Mouse (Mus musculus) neural tube, embryonic 14.5 days (tissue): ENCODE results near the gene Babam2. TPM values are rescaled to one million over a fixed set of nuclear protein-coding genes. Genes with fewer than 3 reads are reported as not detected.

ENCODE experiments used
- ATAC-seq: fragments of 200-750 bp; cut with Nextera tagmentation; 2 replicates; pipeline ENCODE4 v1.8.0; 2017; ENCODE audit warnings: low read depth, mild to moderate bottlenecking, moderate TSS enrichment, moderate library complexity
- H3K27ac ChIP-seq: fragments of 300-500 bp; sonication (generic); 2 replicates; pipeline ENCODE4 v1.5.1; 2014; ENCODE audit warnings: low read depth, mild to moderate bottlenecking, control low read depth, low read length, moderate library complexity, mixed read lengths
- H3K27me3 ChIP-seq: fragments of 300-500 bp; sonication (generic); 2 replicates; pipeline ENCODE4 v1.6.1; 2014; ENCODE audit warnings: low read length; ENCODE audit not compliant: control insufficient read depth, insufficient read depth
- H3K36me3 ChIP-seq: fragments of 300-500 bp; sonication (generic); 2 replicates; pipeline ENCODE4 v1.6.1; 2014; ENCODE audit warnings: low read length, mixed read lengths; ENCODE audit not compliant: control insufficient read depth, insufficient read depth
- H3K4me1 ChIP-seq: fragments of 300-500 bp; sonication (generic); 2 replicates; pipeline ENCODE4 v1.6.1; 2014; ENCODE audit warnings: low read length; ENCODE audit not compliant: control insufficient read depth, insufficient read depth
- H3K4me2 ChIP-seq: fragments of 300-500 bp; sonication (generic); 2 replicates; pipeline ENCODE4 v1.6.1; 2014; ENCODE audit warnings: mild to moderate bottlenecking, low read depth, low read length, control low read depth
- H3K4me3 ChIP-seq: fragments of 300-500 bp; sonication (generic); 2 replicates; pipeline ENCODE4 v1.5.1; 2014; ENCODE audit warnings: low read depth, low read length, control low read depth, mixed read lengths
- H3K9ac ChIP-seq: fragments of 300-500 bp; sonication (generic); replicated peaks from 2 replicates; pipeline ENCODE4 v1.6.1; 2014; ENCODE audit warnings: low read depth, mild to moderate bottlenecking, control low read depth, low read length, mixed read lengths
- H3K9me3 ChIP-seq: fragments of 300-500 bp; sonication (generic); 2 replicates; pipeline ENCODE4 v1.6.1; 2016; ENCODE audit warnings: low read length; ENCODE audit not compliant: control insufficient read depth
- WGBS: fragments of 180-500 bp; shearing (Covaris S2); extraction: QIAGEN DNeasy Blood & Tissue Kit; methylation state at CpG from one replicate; pipeline ENCODE4 v1.1.7; 2014; 5-methylcytosine and 5-hydroxymethylcytosine counted together
- polyA plus RNA-seq: library from polyadenylated mRNA; unstranded; fragments of >200 nt; fragmentation: Nextera tagmentation; extraction: Ambion mirVana; gene quantifications from 2 replicates; pipeline ENCODE4 v1.2.1, GENCODE M21; 2014

Gene Babam2
- polyA plus RNA-seq, 1 experiment from 2014 or later: 43.5 TPM

- H3K9me3 ChIP-seq: no peaks in the 10 kb centered on the region
- no peaks in the 10 kb centered on the region for H3K4me1 ChIP-seq
- no peak overlapping the region for H3K27ac ChIP-seq
- no peak overlapping the region for H3K4me3 ChIP-seq
- no peak overlapping the region for H3K9ac ChIP-seq
- WGBS: 87% methylated on average over 4 of the region's 4 CpGs
- no peak overlapping the region for H3K4me2 ChIP-seq
- H3K27me3 ChIP-seq: no peaks in the 10 kb centered on the region
- H3K36me3 ChIP-seq: no peaks in the 10 kb centered on the region
- ATAC-seq: no peak
Measured at GRCm38 (mm10) chr5:31680183-31680582, 17.3 kb upstream of the Babam2 start.

- Histone ChIP-seq H3K27me3 (no peaks in the 10 kb centered on the region), H3K4me3 (no peak overlapping the region), H3K4me1 (no peaks in the 10 kb centered on the region), H3K9ac (no peak overlapping the region), H3K4me2 (no peak overlapping the region), H3K36me3 (no peaks in the 10 kb centered on the region), H3K27ac (no peak overlapping the region), H3K9me3 (no peaks in the 10 kb centered on the region)
- 88% methylated on average over 1 of the region's 1 CpGs for WGBS
- ATAC-seq: no peak
Measured at GRCm38 (mm10) chr5:31682305-31682704, 15.2 kb upstream of the Babam2 start.

GRCm38 (mm10) chr5:31686040-31686439, 11.4 kb upstream of the Babam2 start:
- Histone ChIP-seq H3K36me3 (no peaks in the 10 kb centered on the region), H3K27ac (no peak overlapping the region), H3K4me1 (no peaks in the 10 kb centered on the region), H3K4me3 (no peak overlapping the region), H3K27me3 (no peaks in the 10 kb centered on the region), H3K4me2 (no peak overlapping the region), H3K9ac (no peak overlapping the region), H3K9me3 (no peaks in the 10 kb centered on the region)
- 75% methylated on average over 2 of the region's 2 CpGs for WGBS
- no peak for ATAC-seq

GRCm38 (mm10) chr5:31687972-31688371, 9.5 kb upstream of the Babam2 start:
- H3K27ac ChIP-seq: no peak overlapping the region
- no peak overlapping the region for H3K4me2 ChIP-seq
- H3K9ac ChIP-seq: no peak overlapping the region
- no peak overlapping the region for H3K4me3 ChIP-seq
- no peak for ATAC-seq
- no peaks in the 10 kb centered on the region for H3K27me3 ChIP-seq
- H3K9me3 ChIP-seq: no peaks in the 10 kb centered on the region
- no peaks in the 10 kb centered on the region for H3K36me3 ChIP-seq
- H3K4me1 ChIP-seq: no peaks in the 10 kb centered on the region
- 91% methylated on average over 3 of the region's 3 CpGs for WGBS

- H3K27ac ChIP-seq: no peak overlapping the region
- no peaks in the 10 kb centered on the region for H3K9me3 ChIP-seq
- H3K4me1 ChIP-seq: peaks cover 5% of the 10 kb centered on the region; the same call in 1 of the 2 replicates
- no peak overlapping the region for H3K9ac ChIP-seq
- no peaks in the 10 kb centered on the region for H3K36me3 ChIP-seq
- no peak overlapping the region for H3K4me3 ChIP-seq
- no peak overlapping the region for H3K4me2 ChIP-seq
- ATAC-seq: no peak
- H3K27me3 ChIP-seq: no peaks in the 10 kb centered on the region
Measured at GRCm38 (mm10) chr5:31693191-31693590, 4.3 kb upstream of the Babam2 start.

GRCm38 (mm10) chr5:31696971-31697643, 377 bp upstream of the Babam2 start, which contains the start of gene Rbks:
Gene Rbks (minus strand): TSS chr5:31697627.
- peak within 1 kb of the TSS; percentile 84 for H3K9ac ChIP-seq
- H3K4me1 ChIP-seq: peaks cover 5% of the 10 kb centered on the region; the same call in 1 of the 2 replicates
- no peaks in the 10 kb centered on the region for H3K36me3 ChIP-seq
- no peaks in the 10 kb centered on the region for H3K27me3 ChIP-seq
- ATAC-seq: no peak; the same call in 1 of the 2 replicates
- peak within 1 kb of the TSS; percentile 96 for H3K27ac ChIP-seq
- H3K4me2 ChIP-seq: peak within 1 kb of the TSS; percentile 90
- H3K9me3 ChIP-seq: no peaks in the 10 kb centered on the region
- WGBS: 9% methylated on average over 18 of the region's 18 CpGs
- peak within 1 kb of the TSS; percentile 80 for H3K4me3 ChIP-seq

GRCm38 (mm10) chr5:31698297-31698726, 828 bp downstream of the Babam2 start:
- peaks cover 5% of the 10 kb centered on the region; the same call in 1 of the 2 replicates for H3K4me1 ChIP-seq
- H3K36me3 ChIP-seq: no peaks in the 10 kb centered on the region
- H3K27me3 ChIP-seq: no peaks in the 10 kb centered on the region
- no peaks in the 10 kb centered on the region for H3K9me3 ChIP-seq
- H3K4me2 ChIP-seq: peak overlapping the region; percentile 90
- H3K9ac ChIP-seq: peak overlapping the region; percentile 84
- H3K27ac ChIP-seq: peak overlapping the region; percentile 96
- peak; percentile 85 for ATAC-seq
- WGBS: 6% methylated on average over 16 of the region's 16 CpGs
- peak overlapping the region; percentile 80 for H3K4me3 ChIP-seq

- Histone ChIP-seq H3K27me3 (no peaks in the 10 kb centered on the region), H3K4me1 (peaks cover 5% of the 10 kb centered on the region; the same call in 1 of the 2 replicates), H3K4me3 (peak overlapping the region; percentile 80; the same call in 1 of the 2 replicates), H3K36me3 (no peaks in the 10 kb centered on the region), H3K4me2 (peak overlapping the region; percentile 90; the same call in 1 of the 2 replicates), H3K27ac (no peak overlapping the region), H3K9ac (no peak overlapping the region), H3K9me3 (no peaks in the 10 kb centered on the region)
- WGBS: 37% methylated on average over 4 of the region's 4 CpGs
- ATAC-seq: no peak
Measured at GRCm38 (mm10) chr5:31698931-31699330, 1.4 kb downstream of the Babam2 start.

- no peak for ATAC-seq
- no peak overlapping the region for H3K4me2 ChIP-seq
- H3K27me3 ChIP-seq: no peaks in the 10 kb centered on the region
- H3K4me3 ChIP-seq: no peak overlapping the region
- no peaks in the 10 kb centered on the region for H3K9me3 ChIP-seq
- H3K4me1 ChIP-seq: peaks cover 5% of the 10 kb centered on the region; the same call in 1 of the 2 replicates
- H3K27ac ChIP-seq: no peak overlapping the region
- H3K36me3 ChIP-seq: no peaks in the 10 kb centered on the region
- no peak overlapping the region for H3K9ac ChIP-seq
Measured at GRCm38 (mm10) chr5:31699397-31699796, 1.9 kb downstream of the Babam2 start.
